Mouse (Mus musculus): ENCODE measurements at regions not wholly inside any gene's neighbourhood (a gene's known extent, or its start where the extent isn't known, plus 50 kb on each side); places are given as distances from the start of the nearest gene placed in this dataset.
"Not testable (repeated sequence)": the region's sequence is repeated elsewhere in the genome, so short reads cannot be mapped to it uniquely, and the experiment has no call there.

DNA sequence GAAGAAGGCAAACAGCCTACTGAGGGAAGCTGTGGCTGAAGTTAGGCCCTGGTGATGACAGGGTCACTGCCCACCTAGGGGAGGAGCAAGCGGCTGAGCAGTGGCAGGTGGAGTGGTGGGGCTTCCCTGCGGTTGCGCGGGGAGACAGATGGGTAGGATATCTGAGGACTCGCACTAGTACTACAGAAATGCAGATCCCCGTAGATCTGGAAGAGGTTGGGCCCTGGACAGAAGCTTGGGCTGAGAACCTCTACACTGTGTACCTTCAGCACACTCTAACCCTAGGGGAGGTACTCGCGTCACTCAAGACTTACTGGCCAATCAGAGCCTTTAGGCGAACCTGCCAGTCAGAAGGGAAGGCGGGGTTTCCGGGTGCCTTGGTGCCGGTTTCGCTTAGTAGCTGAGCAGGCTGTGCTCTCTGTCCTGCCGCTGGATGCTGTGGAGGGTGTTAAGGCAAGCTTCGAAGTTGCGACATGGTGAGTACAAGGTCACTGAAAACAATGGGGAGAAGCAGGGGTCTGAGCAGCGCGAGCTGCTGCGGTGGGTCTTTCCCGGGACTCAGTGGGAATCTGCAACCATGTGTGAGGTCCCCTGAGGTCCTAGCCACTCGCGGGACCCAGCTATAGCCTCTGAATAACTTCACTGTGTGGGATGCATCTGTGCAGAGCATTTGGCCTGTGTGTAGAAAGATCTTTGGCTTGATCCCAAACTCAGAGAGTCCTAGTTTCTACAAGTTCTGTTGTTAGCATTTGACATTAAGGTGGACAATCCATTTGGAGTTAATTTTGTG is 56.7 kb upstream of the Gm15446 start:
- Histone ChIP-seq H3K9me3 (ENCODE audit: low read length) (no peaks in the 10 kb centered on the region), H3K27me3 (ENCODE audit: insufficient read depth, low read length) (no peaks in the 10 kb centered on the region), H3K36me3 (ENCODE audit: insufficient read depth) (no peaks in the 10 kb centered on the region), H3K4me3 (ENCODE audit: low read depth, low read length) (peak overlapping the region; percentile 47), H3K4me2 (ENCODE audit: low read depth) (peak overlapping the region; percentile 61), H3K4me1 (ENCODE audit: insufficient read depth) (peaks cover 5% of the 10 kb centered on the region; the same call in 1 of the 2 replicates), H3K9ac (peak overlapping the region; percentile 56), H3K27ac (ENCODE audit: low read depth, low read length) (no peak overlapping the region)
- peak; percentile 99 for ATAC-seq
- WGBS = under 1% methylated on average over 22 of the region's 22 CpGs
- TF ChIP-seq CTCF (IDR thresholded peaks at IDR 0.05; ENCODE audit: low read depth) = no peak
- peak; percentile 85 for DNase-seq

DNA sequence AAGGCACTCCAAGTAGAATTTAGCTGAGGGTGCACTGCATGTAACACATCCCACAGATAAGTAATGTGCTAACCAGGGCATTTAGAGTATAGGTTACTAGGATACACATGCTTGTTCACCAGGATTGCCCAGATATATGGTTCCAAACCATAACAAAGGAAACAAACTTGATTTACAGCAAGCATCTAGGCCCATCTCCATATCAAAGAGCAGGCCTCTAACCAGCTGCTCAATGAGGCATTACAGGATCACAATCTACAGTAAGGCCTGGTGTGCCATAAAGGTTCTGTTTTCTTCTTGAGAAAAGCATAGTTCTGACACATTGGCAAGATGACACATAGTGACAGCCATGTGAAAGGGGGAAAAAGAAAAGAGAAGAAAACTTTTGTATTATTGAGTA is 56.0 kb upstream of the Gm15446 start:
- not testable (repeated sequence) for H3K36me3 ChIP-seq (ENCODE audit: insufficient read depth); H3K27me3 ChIP-seq (ENCODE audit: insufficient read depth, low read length); H3K4me1 ChIP-seq (ENCODE audit: insufficient read depth); ATAC-seq; H3K9me3 ChIP-seq (ENCODE audit: low read length); H3K27ac ChIP-seq (ENCODE audit: low read depth, low read length)
- peak overlapping the region; percentile 61 for H3K4me2 ChIP-seq (ENCODE audit: low read depth)
- peak overlapping the region; percentile 47 for H3K4me3 ChIP-seq (ENCODE audit: low read depth, low read length)
- H3K9ac ChIP-seq = peak overlapping the region; percentile 56; the same call in 1 of the 2 replicates
- DNase-seq = peak; percentile 9
